Mouse (Mus musculus) cerebellum, adult 18-20 months (tissue): ENCODE measurements at regions not wholly inside any gene's neighbourhood (a gene's known extent, or its start where the extent isn't known, plus 50 kb on each side); places are given as distances from the start of the nearest gene placed in this dataset.
"Not testable (repeated sequence)": the region's sequence is repeated elsewhere in the genome, so short reads cannot be mapped to it uniquely, and the experiment has no call there.

Experiments
- DNase-seq, 2 experiments: peaks; one replicate each; pipeline ENCODE4 v3.0.0; 2021

- DNase-seq: no peak
These were observed 215.3 kb downstream of the 3100002H09Rik start for GRCm38 (mm10) chr4:124395069-124395965.

DNA sequence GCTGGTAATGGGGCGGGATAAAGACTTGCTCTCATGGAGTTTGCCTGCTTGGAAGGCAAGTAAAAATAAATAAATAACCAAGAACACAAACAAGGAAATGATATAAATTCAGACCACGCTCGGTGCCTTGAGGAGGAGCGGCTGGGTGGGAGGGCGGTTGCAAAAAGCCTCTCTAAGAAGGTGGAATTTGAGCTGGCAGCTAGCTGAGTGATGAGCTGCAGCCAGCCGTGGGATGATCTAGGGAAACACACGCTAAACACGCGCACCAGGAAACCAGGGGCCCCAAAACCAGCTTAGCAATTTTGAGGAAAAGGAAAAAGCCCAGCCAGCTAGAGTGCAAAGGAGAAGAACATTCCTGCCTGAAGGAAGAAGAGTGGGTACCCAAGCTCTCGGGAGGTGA lies 217.0 kb downstream of the 3100002H09Rik start:
- no peak for DNase-seq

GRCm38 (mm10) chr4:124389067-124389466 lies 221.5 kb downstream of the 3100002H09Rik start:
- no peak for DNase-seq

DNA sequence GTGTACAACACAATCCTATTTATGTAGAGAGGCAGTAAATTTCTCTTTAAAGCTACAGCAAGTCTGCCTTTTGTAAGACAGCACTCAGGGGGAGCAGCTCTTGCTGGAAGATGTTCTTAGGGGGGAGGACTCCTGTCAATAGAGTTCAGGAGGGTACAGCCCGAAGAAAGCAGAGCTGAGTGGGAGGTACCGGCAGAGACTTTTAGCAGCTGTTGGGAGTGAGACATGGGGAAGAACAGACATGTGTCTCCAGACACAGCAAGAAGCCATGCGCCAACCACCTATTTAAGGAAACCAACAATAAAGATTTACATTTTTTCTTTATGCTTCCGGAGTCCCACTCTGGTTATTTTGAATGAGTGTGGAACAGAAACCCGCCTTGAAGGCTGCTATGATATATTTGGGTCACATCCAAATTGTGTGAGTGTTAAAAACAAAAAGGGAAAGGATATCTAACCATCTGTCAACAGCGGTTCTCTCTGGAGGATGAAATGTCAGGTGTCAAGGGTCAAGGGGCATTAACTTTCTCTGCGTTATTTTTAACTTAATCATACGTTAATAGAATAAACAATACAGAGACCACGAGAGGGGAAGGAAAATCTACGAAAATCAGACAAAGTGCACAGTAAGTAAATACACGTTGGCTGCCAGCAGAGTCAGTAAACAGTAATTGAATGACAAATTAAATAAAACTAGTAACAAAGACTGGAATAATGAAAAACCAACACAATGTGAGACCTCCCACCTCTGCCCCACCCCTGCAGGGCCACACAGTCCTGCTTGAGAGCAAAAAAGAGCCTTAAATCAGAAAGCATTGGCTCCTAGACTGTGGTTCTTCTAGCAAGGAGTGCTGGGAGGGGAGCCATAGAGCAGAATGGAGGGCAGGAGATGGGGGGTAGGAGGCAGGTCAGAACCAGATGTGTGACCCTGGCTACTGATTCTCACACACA lies 225.2 kb downstream of the 3100002H09Rik start:
- DNase-seq: no peak

GRCm38 (mm10) chr4:124376504-124376903 lies 234.1 kb downstream of the 3100002H09Rik start:
- no peak for DNase-seq

DNA sequence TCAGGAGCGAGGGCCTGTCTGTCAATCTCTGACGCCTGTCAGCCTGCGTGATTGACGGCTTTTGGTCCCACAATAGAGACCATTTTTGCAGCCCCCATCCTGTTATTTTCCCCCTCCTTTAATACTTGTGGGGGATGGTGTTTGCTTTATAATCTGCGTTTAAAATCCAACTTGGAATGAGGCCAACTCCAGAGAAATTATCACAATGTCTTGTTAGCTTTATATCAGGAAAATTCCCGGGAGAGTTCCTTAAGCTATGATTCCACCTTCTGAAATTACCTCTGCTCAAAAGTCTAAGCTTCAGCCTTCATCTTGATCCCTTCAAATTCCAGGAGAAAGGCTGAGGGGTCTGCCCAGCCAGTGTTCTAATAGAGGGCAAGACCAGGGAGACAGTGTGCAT lies 235.0 kb downstream of the 3100002H09Rik start:
- no peak for DNase-seq

DNA sequence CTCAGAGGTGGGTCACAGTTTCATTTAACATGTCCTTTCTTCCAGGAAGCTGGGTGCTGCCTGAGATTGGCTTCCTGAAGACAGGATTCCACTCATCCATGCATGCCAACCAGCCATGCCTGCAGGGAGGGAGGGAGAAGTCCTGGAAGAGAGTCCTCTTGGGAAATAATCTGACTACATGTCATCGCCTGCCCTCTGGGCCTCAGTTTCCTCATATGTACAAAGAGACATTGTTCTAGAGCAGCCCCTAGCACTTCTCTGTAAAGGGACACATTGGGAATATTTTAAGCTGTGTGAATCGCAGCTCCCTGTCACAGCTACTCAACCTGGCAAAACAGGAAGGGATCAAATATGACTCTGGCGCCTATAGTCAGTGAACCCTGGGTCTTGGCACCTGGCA lies 241.8 kb downstream of the 3100002H09Rik start:
- DNase-seq: no peak

- no peak for DNase-seq
These were observed 242.5 kb downstream of the 3100002H09Rik start for GRCm38 (mm10) chr4:124368085-124368484.

GRCm38 (mm10) chr4:124360578-124360908 lies 250.1 kb downstream of the 3100002H09Rik start:
- DNase-seq: no peak

- DNase-seq: no peak
These were observed 250.7 kb downstream of the 3100002H09Rik start for GRCm38 (mm10) chr4:124359707-124360577.

- DNase-seq: not testable (repeated sequence)
These were observed 252.1 kb downstream of the 3100002H09Rik start for GRCm38 (mm10) chr4:124358456-124358855.

DNA sequence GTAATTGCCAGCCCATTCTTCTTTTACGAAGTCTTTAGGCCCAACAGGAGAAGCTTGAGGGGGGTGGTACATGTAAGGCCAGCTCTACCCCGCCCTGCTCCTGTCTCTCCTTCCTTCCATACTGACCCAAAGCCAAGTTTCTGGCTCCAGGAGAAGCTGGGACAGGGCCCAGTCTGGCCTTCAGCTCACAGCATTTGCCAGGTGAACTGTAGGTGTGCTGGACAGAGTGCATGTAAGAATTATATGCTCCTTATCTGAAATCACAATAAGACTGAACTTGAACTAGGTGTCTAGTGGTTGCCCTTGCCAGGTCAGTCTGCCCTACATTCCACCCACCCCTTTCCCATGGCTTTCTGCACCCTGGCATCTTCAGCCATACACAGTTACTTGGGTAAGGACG lies 260.2 kb downstream of the 3100002H09Rik start:
- DNase-seq: peak; percentile 6 to 22

GRCm38 (mm10) chr4:124349610-124350295 lies 260.9 kb downstream of the 3100002H09Rik start:
- DNase-seq: no peak

GRCm38 (mm10) chr4:124349055-124349454 lies 261.5 kb downstream of the 3100002H09Rik start:
- DNase-seq: no peak

DNA sequence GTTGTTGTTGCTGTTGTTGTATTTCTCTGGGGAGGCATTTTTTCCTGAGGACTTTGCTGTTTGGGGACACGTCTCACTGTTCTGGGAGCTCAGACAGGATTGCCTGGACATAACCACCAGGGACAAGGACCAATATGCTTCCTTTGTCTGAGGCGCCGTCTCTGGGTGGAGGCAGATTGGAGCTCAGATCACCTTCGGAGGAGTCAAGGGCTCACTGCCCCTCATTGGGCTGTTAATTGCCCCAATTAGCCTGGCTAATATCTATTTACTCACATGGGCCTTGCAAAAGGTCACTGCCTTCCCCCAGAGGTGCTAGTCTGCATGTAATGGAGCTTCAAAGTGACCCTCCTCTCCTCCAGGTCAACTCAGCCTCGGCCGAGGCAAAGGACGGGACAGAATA lies 270.5 kb downstream of the 3100002H09Rik start:
- no peak for DNase-seq

DNA sequence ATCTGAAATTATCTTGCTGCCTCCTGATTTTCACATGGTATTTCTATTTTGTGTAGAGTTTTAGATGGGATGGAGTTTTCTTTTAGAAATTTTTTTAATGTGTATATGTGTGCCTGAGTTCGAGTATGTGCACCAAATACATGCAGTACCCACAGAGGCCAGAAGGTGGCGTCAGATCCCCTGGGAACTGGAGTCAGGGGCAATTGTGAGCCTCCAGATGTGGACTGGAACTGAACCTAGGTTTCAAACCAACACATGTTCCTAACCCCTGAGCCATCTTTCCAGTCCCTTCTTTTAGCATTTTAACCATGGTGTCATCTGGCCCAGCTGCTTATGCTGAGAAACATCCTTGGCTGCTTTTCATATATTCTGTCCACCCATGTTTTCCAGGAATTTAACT lies 274.9 kb downstream of the 3100002H09Rik start:
- DNase-seq: no peak

DNA sequence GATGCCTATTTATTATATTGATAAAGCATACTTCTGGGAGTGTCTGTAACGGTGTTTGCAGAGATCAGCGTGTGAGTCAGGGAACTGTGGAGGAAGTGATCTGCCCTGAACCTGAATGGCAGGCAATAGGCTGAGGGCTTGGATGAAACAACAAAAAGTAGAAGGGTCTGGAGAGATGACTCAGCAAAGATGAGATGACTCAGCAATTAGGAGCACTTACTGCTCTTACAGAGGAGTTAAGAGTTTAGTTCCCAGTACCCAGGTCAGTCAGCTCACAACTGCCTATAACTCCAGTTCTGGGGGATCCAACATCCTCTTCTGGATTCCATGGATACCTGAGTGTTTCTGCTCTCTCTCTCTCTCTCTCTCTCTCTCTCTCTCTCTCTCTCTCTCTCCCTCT lies 277.6 kb downstream of the 3100002H09Rik start:
- DNase-seq: no peak

DNA sequence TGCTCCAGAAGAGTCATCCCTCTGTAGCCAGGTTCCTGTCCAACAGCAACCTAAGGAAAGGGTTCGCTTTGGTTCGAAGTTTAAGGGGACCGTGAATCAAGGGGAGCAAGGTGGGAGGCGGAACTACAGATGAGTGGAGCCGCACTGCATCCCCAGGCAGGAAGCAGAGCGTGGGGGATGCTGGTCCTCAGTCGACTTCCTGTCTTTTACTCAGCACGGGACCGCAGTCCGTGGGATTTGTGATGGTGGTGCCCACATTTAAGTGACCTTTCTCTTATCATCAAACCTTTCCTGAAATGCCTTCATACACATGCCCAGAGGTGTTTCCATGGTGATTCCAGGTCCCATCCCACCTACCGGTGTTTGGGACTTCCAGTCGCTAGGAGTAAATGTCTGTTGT lies 278.2 kb downstream of the 3100002H09Rik start:
- DNase-seq: no peak

DNA sequence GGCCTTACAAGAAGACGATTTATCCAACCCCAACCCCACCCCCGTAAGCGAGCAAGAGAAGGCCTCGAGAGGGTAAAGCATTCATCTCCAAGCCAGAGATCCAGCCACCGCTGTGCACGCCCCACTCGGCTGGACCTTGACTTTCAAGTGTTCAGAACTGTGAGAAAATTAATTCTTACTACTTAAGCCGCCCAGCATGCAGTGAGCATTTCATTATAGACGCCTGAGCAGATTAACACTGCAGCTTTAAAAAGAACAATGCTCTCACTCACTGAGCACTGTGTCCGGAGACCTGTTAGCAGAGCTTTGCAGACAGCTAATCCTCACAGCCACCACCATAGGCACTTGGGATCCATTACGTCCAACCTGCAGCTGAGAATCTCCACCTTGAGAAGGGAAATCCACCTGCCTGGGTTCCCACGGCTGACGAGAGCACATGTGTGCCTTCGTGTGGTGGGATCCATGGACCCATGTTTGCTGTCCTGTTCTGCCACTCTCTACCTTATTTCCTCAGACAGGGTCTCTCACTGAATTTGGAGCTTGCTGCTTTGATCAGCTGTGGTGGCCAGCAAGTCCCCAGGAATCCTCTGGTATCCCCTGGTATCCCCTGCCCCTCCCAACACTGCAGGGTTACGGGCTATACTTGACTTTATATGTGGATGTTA lies 281.4 kb downstream of the 3100002H09Rik start:
- no peak for DNase-seq

DNA sequence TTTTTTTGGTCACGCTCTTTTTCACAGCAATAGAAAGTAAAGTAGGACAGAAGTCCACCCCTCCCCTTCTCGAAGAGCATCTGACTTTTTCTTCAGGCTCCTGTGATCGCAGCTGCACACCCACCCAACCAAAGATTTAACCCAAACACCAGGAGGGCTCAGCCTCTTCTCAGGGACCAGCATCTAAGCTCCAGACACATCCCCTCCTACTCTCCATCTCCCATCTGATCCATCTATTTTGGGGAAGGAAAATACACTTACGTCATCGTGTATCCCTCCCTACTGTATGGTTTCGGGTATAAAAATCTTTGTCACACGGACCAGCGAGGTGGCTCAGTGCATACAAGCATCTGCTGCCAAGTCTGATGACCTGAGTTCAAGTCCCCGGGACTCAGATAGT lies 284.3 kb downstream of the 3100002H09Rik start:
- DNase-seq: no peak

- no peak for DNase-seq
These were observed 287.0 kb downstream of the 3100002H09Rik start for GRCm38 (mm10) chr4:124323589-124323988.

GRCm38 (mm10) chr4:124321221-124321620 lies 289.4 kb downstream of the 3100002H09Rik start:
- no peak for DNase-seq
